Mouse (Mus musculus): Measurements from ENCODE around the gene Fmod. TPM values are rescaled to one million over a fixed set of nuclear protein-coding genes. Genes with fewer than 3 reads are reported as not detected.

Fmod gene
- polyA plus RNA-seq (2012; ENCODE audit: insufficient read depth, insufficient read length, low replicate concordance, missing spikeins): not detected in 2 replicates

GRCm38 (mm10) chr1:134037172-134037571 is at the start of gene Fmod:
TSS of gene Fmod (plus strand) at chr1:134037254.
- H3K27ac ChIP-seq (ENCODE audit: insufficient read depth, low read depth, low read length): no peak within 1 kb of the TSS
- peaks cover 7% of the 10 kb centered on the region; the same call in 1 of the 2 replicates for H3K4me1 ChIP-seq (ENCODE audit: control insufficient read depth, insufficient read depth, low read length)
- 37% methylated on average over 9 of the region's 9 CpGs for WGBS
- H3K4me3 ChIP-seq (ENCODE audit: insufficient read depth, low read depth, low read length): no peak within 1 kb of the TSS
- no peak for TF ChIP-seq CTCF (IDR thresholded peaks at IDR 0.05; ENCODE audit: insufficient read depth, low read depth, low read length)
- no peak for TF ChIP-seq POLR2A (IDR thresholded peaks at IDR 0.05; ENCODE audit: insufficient read depth, low read depth, low read length)

GRCm38 (mm10) chr1:133988845-133989244 is 48.2 kb upstream of the Fmod start:
- Histone ChIP-seq H3K4me3 (ENCODE audit: insufficient read depth, low read depth, low read length) (no peak overlapping the region), H3K4me1 (ENCODE audit: control insufficient read depth, insufficient read depth, low read length) (no peaks in the 10 kb centered on the region), H3K27ac (ENCODE audit: insufficient read depth, low read depth, low read length) (no peak overlapping the region)
- TF ChIP-seq POLR2A (IDR thresholded peaks at IDR 0.05; ENCODE audit: insufficient read depth, low read depth, low read length) (no peak), CTCF (IDR thresholded peaks at IDR 0.05; ENCODE audit: insufficient read depth, low read depth, low read length) (no peak)
- 19% methylated on average over 3 of the region's 3 CpGs for WGBS

- no peaks in the 10 kb centered on the region for H3K4me1 ChIP-seq (ENCODE audit: control insufficient read depth, insufficient read depth, low read length)
- no peak overlapping the region for H3K4me3 ChIP-seq (ENCODE audit: insufficient read depth, low read depth, low read length)
- no peak overlapping the region for H3K27ac ChIP-seq (ENCODE audit: insufficient read depth, low read depth, low read length)
- TF ChIP-seq CTCF (IDR thresholded peaks at IDR 0.05; ENCODE audit: insufficient read depth, low read depth, low read length) (no peak), POLR2A (IDR thresholded peaks at IDR 0.05; ENCODE audit: insufficient read depth, low read depth, low read length) (no peak)
- WGBS: 66% methylated on average over 8 of the region's 8 CpGs
Measured at GRCm38 (mm10) chr1:133991277-133991676, 45.8 kb upstream of the Fmod start.

- no peak overlapping the region for H3K27ac ChIP-seq (ENCODE audit: insufficient read depth, low read depth, low read length)
- H3K4me1 ChIP-seq (ENCODE audit: control insufficient read depth, insufficient read depth, low read length): no peaks in the 10 kb centered on the region
- H3K4me3 ChIP-seq (ENCODE audit: insufficient read depth, low read depth, low read length): no peak overlapping the region
- 84% methylated on average over 7 of the region's 7 CpGs for WGBS
- TF ChIP-seq CTCF (IDR thresholded peaks at IDR 0.05; ENCODE audit: insufficient read depth, low read depth, low read length) (no peak), POLR2A (IDR thresholded peaks at IDR 0.05; ENCODE audit: insufficient read depth, low read depth, low read length) (no peak)
Measured at GRCm38 (mm10) chr1:134005490-134005889, 31.6 kb upstream of the Fmod start.

GRCm38 (mm10) chr1:134006105-134006764 is 30.8 kb upstream of the Fmod start:
- Histone ChIP-seq H3K27ac (ENCODE audit: insufficient read depth, low read depth, low read length) (no peak overlapping the region), H3K4me1 (ENCODE audit: control insufficient read depth, insufficient read depth, low read length) (no peaks in the 10 kb centered on the region), H3K4me3 (ENCODE audit: insufficient read depth, low read depth, low read length) (no peak overlapping the region)
- WGBS: 86% methylated on average over 11 of the region's 11 CpGs
- TF ChIP-seq POLR2A (IDR thresholded peaks at IDR 0.05; ENCODE audit: insufficient read depth, low read depth, low read length): no peak
- no peak for TF ChIP-seq CTCF (IDR thresholded peaks at IDR 0.05; ENCODE audit: insufficient read depth, low read depth, low read length)

GRCm38 (mm10) chr1:134024293-134024971 is 12.6 kb upstream of the Fmod start:
- no peak for TF ChIP-seq CTCF (IDR thresholded peaks at IDR 0.05; ENCODE audit: insufficient read depth, low read depth, low read length)
- TF ChIP-seq POLR2A (IDR thresholded peaks at IDR 0.05; ENCODE audit: insufficient read depth, low read depth, low read length): no peak
- WGBS: 90% methylated on average over 9 of the region's 9 CpGs
- Histone ChIP-seq H3K4me3 (ENCODE audit: insufficient read depth, low read depth, low read length) (no peak overlapping the region), H3K27ac (ENCODE audit: insufficient read depth, low read depth, low read length) (no peak overlapping the region), H3K4me1 (ENCODE audit: control insufficient read depth, insufficient read depth, low read length) (no peaks in the 10 kb centered on the region; the same call in 1 of the 2 replicates)

- WGBS: 80% methylated on average over 5 of the region's 5 CpGs
- TF ChIP-seq CTCF (IDR thresholded peaks at IDR 0.05; ENCODE audit: insufficient read depth, low read depth, low read length) (no peak), POLR2A (IDR thresholded peaks at IDR 0.05; ENCODE audit: insufficient read depth, low read depth, low read length) (no peak)
- no peak overlapping the region for H3K27ac ChIP-seq (ENCODE audit: insufficient read depth, low read depth, low read length)
- H3K4me1 ChIP-seq (ENCODE audit: control insufficient read depth, insufficient read depth, low read length): no peaks in the 10 kb centered on the region; the same call in 1 of the 2 replicates
- no peak overlapping the region for H3K4me3 ChIP-seq (ENCODE audit: insufficient read depth, low read depth, low read length)
Measured at GRCm38 (mm10) chr1:134025975-134026374, 11.1 kb upstream of the Fmod start.

GRCm38 (mm10) chr1:134026741-134027140 is 10.3 kb upstream of the Fmod start:
- TF ChIP-seq POLR2A (IDR thresholded peaks at IDR 0.05; ENCODE audit: insufficient read depth, low read depth, low read length) (no peak), CTCF (IDR thresholded peaks at IDR 0.05; ENCODE audit: insufficient read depth, low read depth, low read length) (no peak)
- WGBS: 86% methylated on average over 9 of the region's 9 CpGs
- Histone ChIP-seq H3K4me3 (ENCODE audit: insufficient read depth, low read depth, low read length) (no peak overlapping the region), H3K4me1 (ENCODE audit: control insufficient read depth, insufficient read depth, low read length) (no peaks in the 10 kb centered on the region; the same call in 1 of the 2 replicates), H3K27ac (ENCODE audit: insufficient read depth, low read depth, low read length) (no peak overlapping the region)

GRCm38 (mm10) chr1:134028161-134028846 is 8.8 kb upstream of the Fmod start:
- Histone ChIP-seq H3K27ac (ENCODE audit: insufficient read depth, low read depth, low read length) (no peak overlapping the region), H3K4me3 (ENCODE audit: insufficient read depth, low read depth, low read length) (no peak overlapping the region), H3K4me1 (ENCODE audit: control insufficient read depth, insufficient read depth, low read length) (no peaks in the 10 kb centered on the region; the same call in 1 of the 2 replicates)
- TF ChIP-seq CTCF (IDR thresholded peaks at IDR 0.05; ENCODE audit: insufficient read depth, low read depth, low read length): no peak
- TF ChIP-seq POLR2A (IDR thresholded peaks at IDR 0.05; ENCODE audit: insufficient read depth, low read depth, low read length): no peak
- 64% methylated on average over 14 of the region's 14 CpGs for WGBS

Data from olfactory bulb, adult 2 months (tissue).